Mouse (Mus musculus) lung, embryonic 14.5 days (tissue): Measurements from ENCODE around the gene Bmp4. TPM values are rescaled to one million over a fixed set of nuclear protein-coding genes. Genes with fewer than 3 reads are reported as not detected.

ENCODE experiments used
- ATAC-seq: fragments of 200-750 bp; cut with Nextera tagmentation; 2 replicates; pipeline ENCODE4 v1.8.0; 2017; ENCODE audit warnings: mild to moderate bottlenecking, moderate TSS enrichment, moderate library complexity; ENCODE audit not compliant: insufficient read depth
- DNase-seq: peaks from one replicate; pipeline ENCODE4 v3.0.0-alpha.2; 2015
- H3K27ac ChIP-seq: fragments of 300-500 bp; sonication (generic); 2 replicates; pipeline ENCODE4 v1.5.1; 2014; ENCODE audit warnings: low read depth, mild to moderate bottlenecking, moderate library complexity
- H3K27me3 ChIP-seq: fragments of 300-500 bp; sonication (generic); 2 replicates; pipeline ENCODE4 v1.6.1; 2014; ENCODE audit warnings: low read length, control low read depth; ENCODE audit not compliant: insufficient read depth
- H3K36me3 ChIP-seq: fragments of 300-500 bp; sonication (generic); 2 replicates; pipeline ENCODE4 v1.6.1; 2014; ENCODE audit warnings: control low read depth; ENCODE audit not compliant: insufficient read depth
- H3K4me1 ChIP-seq: fragments of 300-500 bp; sonication (generic); 2 replicates; pipeline ENCODE4 v1.6.1; 2014; ENCODE audit warnings: antibody characterized with exemption, control low read depth; ENCODE audit not compliant: insufficient read depth
- H3K4me2 ChIP-seq: fragments of 300-500 bp; sonication (generic); 2 replicates; pipeline ENCODE4 v1.6.1; 2014; ENCODE audit warnings: mild to moderate bottlenecking
- H3K4me3 ChIP-seq: fragments of 300-500 bp; sonication (generic); 2 replicates; pipeline ENCODE4 v1.5.1; 2014; ENCODE audit warnings: low read depth, low read length
- H3K9ac ChIP-seq: fragments of 300-500 bp; sonication (generic); 2 replicates; pipeline ENCODE4 v1.6.1; 2014
- H3K9me3 ChIP-seq: fragments of 300-500 bp; sonication (generic); 2 replicates; pipeline ENCODE4 v1.6.1; 2016; ENCODE audit warnings: low read depth, low read length, control low read depth
- CTCF ChIP-seq: IDR thresholded peaks from 2 replicates; pipeline ENCODE4 v1.5.1; 2016; ENCODE audit warnings: antibody characterized with exemption, low read depth
- WGBS: fragments of 180-500 bp; shearing (Covaris S2); extraction: QIAGEN DNeasy Blood & Tissue Kit; methylation state at CpG from one replicate; pipeline ENCODE4 v1.1.7; 2014; 5-methylcytosine and 5-hydroxymethylcytosine counted together
- polyA plus RNA-seq: library from polyadenylated mRNA; unstranded; fragments of >200 nt; fragmentation: Nextera tagmentation; extraction: Ambion mirVana; gene quantifications from 2 replicates; pipeline ENCODE4 v1.2.1, GENCODE M21; 2014

The Bmp4 gene
- polyA plus RNA-seq, 1 experiment from 2014 or later: 62.0 TPM

DNA sequence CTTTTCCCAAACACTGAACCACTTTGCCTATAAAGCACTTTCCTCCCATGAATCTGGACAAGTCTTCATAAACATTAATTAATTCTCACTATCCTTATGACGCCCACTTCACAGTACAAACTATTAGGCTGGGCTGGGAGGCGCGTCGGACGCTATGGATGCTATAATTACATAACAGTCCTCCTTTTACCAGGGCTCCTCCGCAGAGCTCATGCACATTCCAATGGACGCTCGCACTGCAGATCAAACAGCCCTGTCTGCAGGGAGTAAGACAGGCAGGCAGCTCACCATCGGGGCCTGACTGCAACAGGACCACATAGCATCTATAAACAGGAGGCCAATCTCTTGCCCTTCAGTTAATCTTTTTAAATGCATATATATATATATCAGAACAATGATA, 18.0 kb downstream of the Bmp4 start:
- TF ChIP-seq CTCF: no peak

DNA sequence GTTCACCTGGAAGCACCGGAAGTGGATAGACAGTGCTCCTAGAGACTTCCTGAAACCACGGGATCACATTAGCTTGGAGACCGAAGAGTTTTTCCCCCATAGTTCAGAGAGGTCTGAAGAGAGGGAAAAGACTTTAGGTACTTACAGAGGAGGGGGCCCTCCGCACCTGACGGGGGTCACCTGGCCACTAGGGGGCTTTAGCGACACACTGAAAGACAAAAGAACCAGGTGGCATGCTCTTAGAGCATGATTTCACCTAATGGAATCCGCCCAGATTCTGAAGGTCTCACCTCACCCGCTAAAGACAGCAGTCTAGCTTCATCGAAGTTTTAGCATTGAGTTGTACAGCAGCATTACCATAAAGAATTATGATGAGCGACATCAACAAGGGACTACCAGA, 27.3 kb downstream of the Bmp4 start:
- Histone ChIP-seq H3K4me1 (no peaks in the 10 kb centered on the region), H3K27me3 (no peaks in the 10 kb centered on the region), H3K4me3 (no peak overlapping the region), H3K9me3 (no peaks in the 10 kb centered on the region), H3K36me3 (no peaks in the 10 kb centered on the region), H3K4me2 (no peak overlapping the region), H3K9ac (no peak overlapping the region), H3K27ac (no peak overlapping the region)
- DNase-seq (peak; percentile 55), ATAC-seq (no peak)
- peak; percentile 60 for TF ChIP-seq CTCF
- 30% methylated on average over 10 of the region's 10 CpGs for WGBS

More for the DNA sequence above, 18.0 kb downstream of the Bmp4 start:
- Histone ChIP-seq H3K27me3 (no peaks in the 10 kb centered on the region), H3K4me1 (no peaks in the 10 kb centered on the region), H3K27ac (no peak overlapping the region), H3K9ac (no peak overlapping the region), H3K4me2 (no peak overlapping the region), H3K36me3 (no peaks in the 10 kb centered on the region), H3K4me3 (no peak overlapping the region), H3K9me3 (no peaks in the 10 kb centered on the region)
- no peak; the same call in 1 of the 2 replicates for ATAC-seq
- DNase-seq: peak; percentile 29
- 24% methylated on average over 9 of the region's 9 CpGs for WGBS

DNA sequence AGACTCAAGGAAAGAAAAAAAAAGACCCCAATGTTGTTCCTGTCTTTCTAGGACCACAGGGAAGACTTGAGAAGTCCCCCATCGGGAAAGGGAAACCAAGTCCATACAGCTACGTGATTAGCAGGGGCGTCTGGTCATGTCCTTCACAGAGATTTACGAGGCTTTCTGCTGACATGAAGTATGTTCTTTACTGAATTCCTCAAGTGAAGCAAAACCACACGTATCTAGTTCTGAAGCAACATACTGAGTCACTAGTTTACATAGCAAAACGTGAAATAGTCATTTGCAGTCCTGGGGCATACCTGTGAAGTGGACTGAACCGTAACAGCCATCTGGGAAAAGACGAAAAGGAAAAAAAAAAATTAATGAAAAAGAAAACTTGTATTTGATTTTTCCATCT, 32.8 kb downstream of the Bmp4 start:
- 68% methylated on average over 8 of the region's 8 CpGs for WGBS
- H3K27ac ChIP-seq: no peak overlapping the region
- H3K9me3 ChIP-seq: no peaks in the 10 kb centered on the region
- no peaks in the 10 kb centered on the region for H3K27me3 ChIP-seq
- no peak for TF ChIP-seq CTCF
- H3K9ac ChIP-seq: no peak overlapping the region
- ATAC-seq: no peak
- no peaks in the 10 kb centered on the region for H3K4me1 ChIP-seq
- H3K36me3 ChIP-seq: no peaks in the 10 kb centered on the region
- H3K4me3 ChIP-seq: no peak overlapping the region
- DNase-seq: no peak
- H3K4me2 ChIP-seq: no peak overlapping the region

DNA sequence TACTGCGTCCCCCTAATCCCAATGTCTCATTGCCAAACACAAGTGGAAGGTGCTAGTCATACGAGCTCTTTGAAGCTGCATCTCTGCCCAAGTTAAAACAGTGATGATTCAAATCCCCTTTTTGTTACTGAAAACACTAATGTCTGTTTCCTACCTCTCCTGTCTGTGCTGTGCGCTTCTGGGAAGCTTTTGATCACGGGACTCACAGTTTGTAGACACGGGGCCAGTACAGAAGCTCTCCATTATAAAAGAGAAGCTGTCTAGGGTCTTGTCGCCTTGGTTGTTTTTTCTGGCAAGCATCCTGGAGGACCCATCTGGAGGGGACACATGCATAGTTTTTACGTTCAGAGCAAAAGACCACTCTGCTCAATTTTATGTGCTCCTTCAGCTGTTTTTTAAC, 33.2 kb downstream of the Bmp4 start:
- no peak for DNase-seq
- WGBS: 70% methylated on average over 7 of the region's 7 CpGs
- no peak for TF ChIP-seq CTCF

DNA sequence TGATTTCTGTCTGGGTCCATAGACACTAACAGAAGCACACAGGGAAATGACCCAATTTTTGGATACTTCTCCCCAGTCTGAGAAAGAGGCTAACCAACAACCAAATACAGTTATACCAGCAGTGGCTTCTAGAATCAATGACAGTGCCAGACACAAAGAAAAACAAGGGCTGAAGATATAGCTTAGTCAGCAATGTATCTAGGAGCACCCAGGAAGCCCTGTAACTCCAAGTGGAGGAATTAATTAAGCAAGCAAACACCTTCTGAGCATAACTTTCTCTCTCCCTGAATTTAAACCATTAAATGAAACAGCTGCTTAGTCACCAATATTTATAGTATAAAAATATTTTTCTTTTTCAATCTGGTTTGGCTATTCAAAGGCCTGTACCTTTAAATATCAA, 45.7 kb downstream of the Bmp4 start:
- Histone ChIP-seq H3K4me2 (no peak overlapping the region), H3K4me3 (no peak overlapping the region), H3K27ac (no peak overlapping the region), H3K36me3 (no peaks in the 10 kb centered on the region), H3K9ac (no peak overlapping the region), H3K4me1 (no peaks in the 10 kb centered on the region), H3K27me3 (no peaks in the 10 kb centered on the region), H3K9me3 (no peaks in the 10 kb centered on the region)
- DNase-seq (no peak), ATAC-seq (no peak)
- no peak for TF ChIP-seq CTCF

More for the DNA sequence above, 33.2 kb downstream of the Bmp4 start:
- ATAC-seq: no peak
- Histone ChIP-seq H3K9me3 (no peaks in the 10 kb centered on the region), H3K27ac (no peak overlapping the region), H3K4me1 (no peaks in the 10 kb centered on the region), H3K27me3 (no peaks in the 10 kb centered on the region), H3K4me3 (no peak overlapping the region), H3K9ac (no peak overlapping the region), H3K4me2 (no peak overlapping the region), H3K36me3 (no peaks in the 10 kb centered on the region)

DNA sequence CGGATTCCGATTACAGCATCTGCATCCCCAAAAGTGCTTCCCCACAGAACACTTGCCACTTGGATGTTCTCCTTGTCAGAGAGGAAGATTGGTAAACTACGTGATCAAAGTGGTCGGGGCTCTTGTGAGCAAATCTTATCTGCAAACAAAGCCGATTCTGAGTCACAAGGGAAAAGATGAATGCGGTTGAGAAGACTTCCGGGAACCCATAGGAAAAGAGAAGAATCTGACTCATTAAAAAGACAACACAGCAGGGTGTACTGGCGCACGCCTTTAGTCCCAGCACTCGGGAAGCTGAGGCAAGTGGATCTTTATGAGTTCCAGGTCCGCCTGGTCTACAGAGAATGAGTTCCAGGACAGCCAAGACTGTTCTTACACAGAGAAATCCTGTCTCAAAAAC, 51.7 kb downstream of the Bmp4 start:
- no peak for DNase-seq
- Histone ChIP-seq H3K27me3 (no peaks in the 10 kb centered on the region), H3K4me1 (peaks cover 3% of the 10 kb centered on the region; the same call in 1 of the 2 replicates), H3K9ac (no peak overlapping the region), H3K4me3 (no peak overlapping the region), H3K27ac (no peak overlapping the region), H3K36me3 (no peaks in the 10 kb centered on the region), H3K9me3 (no peaks in the 10 kb centered on the region), H3K4me2 (no peak overlapping the region)
- WGBS: 57% methylated on average over 11 of the region's 11 CpGs
- no peak for TF ChIP-seq CTCF
- ATAC-seq: no peak

Other genes starting within 250 kb of the Bmp4 start
- gene Gm15217, start 11.3 kb downstream of the Bmp4 start, polyA plus RNA-seq: 0.53 and 0.61 TPM in 2 replicates